Mouse (Mus musculus) urinary bladder, postnatal 25 days (tissue): Measurements from ENCODE around the gene Gm12216.

Experiments
- DNase-seq: peaks from one replicate; pipeline ENCODE4 v3.0.0; 2022; ENCODE audit warnings: low spot score

The Gm12216 gene

DNA sequence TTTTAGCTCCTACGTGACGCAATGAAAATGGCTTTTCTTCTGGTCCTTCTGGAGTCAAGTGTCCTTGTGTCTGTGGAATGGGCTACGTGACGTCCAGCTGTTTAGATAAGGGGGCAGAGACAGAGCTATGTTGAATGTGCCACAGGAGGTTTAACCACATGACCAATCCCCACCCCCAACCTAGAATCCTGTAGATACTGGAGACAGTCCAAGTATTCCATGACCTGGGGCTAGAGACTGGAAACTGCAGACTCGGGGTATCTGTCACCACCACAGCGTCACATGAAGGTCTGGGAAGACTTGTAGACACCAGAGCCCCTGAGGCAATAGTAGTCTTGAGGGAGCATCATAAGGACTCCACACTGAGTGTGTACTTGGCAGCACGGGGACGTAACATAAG, 63.2 kb downstream of the Gm12216 start:
- DNase-seq, result no peak

DNA sequence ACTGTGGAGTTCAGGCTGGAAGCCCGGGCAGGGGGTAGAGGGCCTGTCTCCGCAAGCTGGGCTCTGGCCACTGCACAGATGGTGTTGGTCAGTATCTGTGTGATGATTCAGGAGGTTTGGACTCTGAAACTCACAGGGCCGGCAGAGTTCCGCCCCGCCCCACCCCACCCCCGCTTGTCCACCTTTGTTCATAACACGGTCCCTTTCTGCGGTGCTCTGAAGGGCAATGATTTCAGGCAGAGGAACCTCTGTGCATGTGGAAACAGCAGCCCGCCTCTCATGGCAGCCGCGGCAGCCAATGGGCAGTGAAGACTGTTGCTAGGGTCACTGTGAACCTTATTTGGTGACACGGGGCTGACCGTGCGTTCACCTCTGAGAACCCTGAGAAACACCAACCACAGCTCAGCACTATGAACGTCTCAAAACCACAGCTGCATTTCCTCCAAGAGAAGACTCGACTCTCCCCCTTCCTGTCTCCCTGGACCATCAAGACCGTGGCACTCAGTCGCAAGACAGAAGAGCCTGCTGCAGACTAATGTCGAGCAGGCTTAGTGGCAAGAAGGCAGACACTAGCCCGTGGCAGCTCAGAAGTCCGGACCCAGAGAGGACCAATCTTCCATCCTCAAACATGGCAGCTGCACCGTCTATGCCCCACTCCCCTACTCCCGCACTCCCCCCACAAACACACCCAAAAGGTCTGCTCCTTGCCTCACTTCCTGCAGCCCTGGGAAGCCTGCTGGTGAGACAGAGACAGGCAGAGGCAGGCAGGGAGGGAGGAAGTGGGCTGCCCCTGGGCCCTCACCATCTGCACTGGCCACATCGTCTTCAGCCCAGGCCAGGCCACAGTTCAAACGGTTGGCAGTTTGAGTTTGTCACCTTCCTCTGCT, 64.1 kb downstream of the Gm12216 start:
- peak; percentile 17 for DNase-seq

GRCm38 (mm10) chr11:53794015-53794414, 65.0 kb downstream of the Gm12216 start:
- DNase-seq, result no peak

- DNase-seq, result no peak
These were observed 66.1 kb downstream of the Gm12216 start for GRCm38 (mm10) chr11:53792986-53793385.

DNA sequence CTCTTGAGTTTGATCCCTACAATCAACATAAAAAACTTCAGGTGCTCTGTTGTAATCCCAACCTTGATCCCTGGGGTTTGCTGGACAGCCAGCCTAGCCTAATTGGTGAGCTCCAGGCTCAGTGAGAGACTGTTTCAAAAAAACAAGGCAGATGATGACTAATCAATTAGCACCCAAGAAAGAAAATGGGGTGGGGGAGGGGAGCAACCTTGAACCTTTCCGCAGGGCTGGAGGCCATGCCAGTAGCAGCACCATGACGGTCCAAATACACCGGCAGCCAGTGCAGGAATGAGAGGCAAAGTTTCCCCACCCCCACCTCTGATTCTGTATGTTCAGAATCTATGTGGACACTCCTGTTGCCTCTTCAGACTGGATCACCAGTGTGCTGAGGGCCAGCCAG, 69.8 kb downstream of the Gm12216 start:
- DNase-seq, result no peak

GRCm38 (mm10) chr11:53788196-53788595, 70.9 kb downstream of the Gm12216 start:
- no peak for DNase-seq

GRCm38 (mm10) chr11:53786058-53787031, 72.7 kb downstream of the Gm12216 start:
- no peak for DNase-seq

GRCm38 (mm10) chr11:53785311-53785936, 73.6 kb downstream of the Gm12216 start:
- DNase-seq, result no peak

- no peak for DNase-seq
These were observed 75.8 kb downstream of the Gm12216 start for GRCm38 (mm10) chr11:53783288-53783687.

- DNase-seq, result no peak
These were observed 77.1 kb downstream of the Gm12216 start for GRCm38 (mm10) chr11:53781964-53782363.

DNA sequence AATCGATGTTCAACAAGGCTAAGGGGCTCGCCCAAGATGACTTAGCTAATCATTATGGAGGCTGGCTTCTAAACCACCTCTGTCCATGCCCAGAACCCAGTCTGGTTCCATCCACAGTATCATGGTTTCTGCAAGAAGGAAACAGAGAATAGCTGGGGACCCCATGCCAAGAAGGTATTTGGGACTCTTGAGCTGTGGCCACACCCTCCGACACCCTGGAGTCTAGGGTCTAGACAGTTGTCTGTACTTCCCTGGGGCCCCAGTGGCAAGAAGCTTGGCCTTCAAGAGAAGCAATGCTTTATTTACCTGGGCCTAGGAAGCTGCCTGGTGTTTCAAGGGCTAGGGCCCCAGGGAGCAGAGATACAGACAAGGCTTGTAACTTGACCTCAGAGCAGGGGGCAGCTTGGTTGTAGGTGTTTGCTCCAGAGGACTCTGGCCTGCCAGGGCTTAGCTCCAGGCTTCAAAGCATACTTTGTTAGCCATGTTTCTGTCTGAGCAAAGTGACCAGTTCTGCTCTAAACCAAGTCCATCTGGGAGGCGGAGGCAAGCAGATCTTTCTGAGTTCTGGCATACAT, 77.8 kb downstream of the Gm12216 start:
- no peak for DNase-seq

GRCm38 (mm10) chr11:53780262-53780661, 78.8 kb downstream of the Gm12216 start:
- DNase-seq, result no peak

DNA sequence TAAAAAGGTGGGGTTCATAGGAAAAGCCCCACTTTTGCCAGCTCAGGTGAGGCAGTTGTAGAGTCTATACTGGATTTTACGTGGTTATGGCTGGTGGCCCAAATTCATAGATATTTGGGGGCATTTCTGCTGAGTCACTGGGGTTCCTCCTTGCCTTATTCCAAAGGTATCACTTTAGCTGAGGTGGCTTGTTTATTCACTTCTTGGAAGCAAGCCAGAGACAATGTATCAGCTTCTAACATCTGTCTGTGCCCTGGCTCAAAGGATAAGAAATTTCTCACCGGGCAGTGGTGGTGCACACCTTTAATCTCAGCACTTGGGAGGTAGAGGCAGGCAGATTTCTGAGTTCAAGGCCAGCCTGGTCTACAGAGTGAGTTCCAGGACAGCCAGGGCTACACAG, 79.2 kb downstream of the Gm12216 start:
- DNase-seq, result no peak

- DNase-seq, result no peak
These were observed 80.6 kb downstream of the Gm12216 start for GRCm38 (mm10) chr11:53778455-53778854.

DNA sequence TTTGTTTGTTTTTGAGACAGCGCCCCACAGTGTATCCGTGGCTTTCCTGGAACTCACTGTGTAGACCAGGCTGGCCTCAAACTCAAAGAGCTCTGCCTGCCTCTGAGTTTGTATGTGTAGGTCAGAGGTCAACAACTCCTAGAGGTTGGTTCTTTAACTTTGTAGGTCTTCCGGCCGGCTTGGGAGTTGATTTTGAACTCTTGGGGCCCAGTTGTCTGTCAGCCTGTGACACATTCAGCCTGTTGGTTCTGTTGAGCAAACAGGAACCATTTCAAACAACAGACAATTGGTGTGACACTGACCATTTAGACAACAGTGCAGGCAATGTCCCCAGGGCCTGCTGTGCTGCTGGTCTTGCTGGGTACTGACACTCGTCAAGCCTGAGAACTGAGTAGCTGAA, 81.3 kb downstream of the Gm12216 start:
- no peak for DNase-seq

GRCm38 (mm10) chr11:53774659-53775255, 84.3 kb downstream of the Gm12216 start:
- DNase-seq, result no peak

GRCm38 (mm10) chr11:53773641-53774360, 85.3 kb downstream of the Gm12216 start:
- DNase-seq, result no peak

- no peak for DNase-seq
These were observed 86.0 kb downstream of the Gm12216 start, which contains the start of gene Gm17334 for GRCm38 (mm10) chr11:53773087-53773486. TSS of gene Gm17334 (minus strand) at chr11:53773187.

GRCm38 (mm10) chr11:53772536-53772935, 86.5 kb downstream of the Gm12216 start:
- no peak for DNase-seq

- no peak for DNase-seq
These were observed 87.9 kb downstream of the Gm12216 start for GRCm38 (mm10) chr11:53771001-53771744.
